Mouse (Mus musculus): ENCODE measurements around the gene Retreg1. TPM values are rescaled to one million over a fixed set of nuclear protein-coding genes. Genes with fewer than 3 reads are reported as not detected.
"Not testable (repeated sequence)": the region's sequence is repeated elsewhere in the genome, so short reads cannot be mapped to it uniquely, and the experiment has no call there.

The Retreg1 gene
- total RNA-seq, 1 experiment from 2014 or later = 132 TPM

DNA sequence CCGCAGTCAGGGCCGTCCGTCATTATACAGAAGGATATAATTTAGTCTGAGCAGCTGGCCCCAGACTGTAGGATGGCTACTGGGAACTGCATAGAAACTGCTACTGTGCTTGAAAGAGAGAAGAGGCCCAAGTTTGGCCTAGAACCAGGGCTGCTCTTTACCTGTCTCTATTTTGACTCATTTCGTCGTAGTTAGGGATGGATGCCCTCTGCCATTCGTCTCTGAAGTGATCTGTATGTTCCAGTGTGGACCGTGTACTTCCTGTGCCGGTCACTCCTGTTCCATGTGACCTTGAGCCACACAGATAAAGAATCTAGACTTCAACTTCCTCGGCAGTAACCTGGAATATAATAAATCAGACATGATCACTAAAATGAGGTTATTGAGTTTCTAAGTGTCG, 114.7 kb downstream of the Retreg1 start:
- no peak for ATAC-seq (replicated peaks; ENCODE audit: insufficient number of reproducible peaks, low FRiP score, low TSS enrichment, poor library complexity, severe bottlenecking)

DNA sequence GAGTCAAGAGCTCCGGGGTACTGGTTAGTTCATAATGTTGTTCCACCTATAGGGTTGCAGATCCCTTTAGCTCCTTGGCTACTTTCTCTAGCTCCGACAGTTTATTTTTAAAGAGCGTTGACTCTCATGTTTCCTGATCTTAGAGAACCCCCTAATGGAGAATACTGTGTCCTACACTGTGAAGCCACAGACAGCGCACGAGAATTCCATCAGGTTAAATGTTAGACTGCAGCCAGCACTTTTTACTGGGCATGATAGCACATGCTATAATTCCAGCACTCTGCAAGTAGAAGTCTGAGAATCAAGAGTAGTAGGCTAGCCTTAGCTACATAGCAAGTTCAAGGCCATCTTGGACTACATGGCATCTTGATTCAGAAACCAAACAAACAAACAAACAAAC, 116.4 kb downstream of the Retreg1 start:
- ATAC-seq (replicated peaks; ENCODE audit: insufficient number of reproducible peaks, low FRiP score, low TSS enrichment, poor library complexity, severe bottlenecking) = no peak

- ATAC-seq (replicated peaks; ENCODE audit: insufficient number of reproducible peaks, low FRiP score, low TSS enrichment, poor library complexity, severe bottlenecking) = no peak
Measured at GRCm38 (mm10) chr15:25960231-25960630, 117.3 kb downstream of the Retreg1 start.

DNA sequence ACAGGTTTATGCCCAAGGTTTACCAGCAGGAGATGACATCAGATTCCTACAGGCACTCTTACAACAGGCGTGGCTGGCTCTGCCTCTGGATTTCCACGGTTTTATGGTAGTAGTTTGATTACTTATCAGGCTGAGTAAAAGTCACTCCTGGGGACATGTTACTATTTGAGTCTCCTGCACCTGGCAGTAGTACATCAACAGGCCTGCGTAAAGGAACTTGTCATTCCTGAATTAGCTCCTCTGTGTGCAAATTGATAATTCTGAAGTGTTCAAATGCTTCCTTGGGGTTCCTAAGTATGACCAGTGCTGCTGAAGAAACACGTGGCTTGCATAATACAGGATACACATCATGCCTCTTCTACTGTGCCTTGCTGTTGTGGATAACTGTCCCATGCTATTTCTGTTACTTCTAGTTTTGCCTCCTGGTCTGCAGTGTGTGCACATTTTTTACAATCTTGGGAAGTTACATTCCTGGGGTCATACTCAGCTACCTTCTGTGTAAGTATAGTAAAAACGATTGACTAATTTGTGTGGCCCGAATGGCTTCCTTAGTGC, 123.3 kb downstream of the Retreg1 start:
- ATAC-seq (replicated peaks; ENCODE audit: insufficient number of reproducible peaks, low FRiP score, low TSS enrichment, poor library complexity, severe bottlenecking) = no peak

- no peak for ATAC-seq (replicated peaks; ENCODE audit: insufficient number of reproducible peaks, low FRiP score, low TSS enrichment, poor library complexity, severe bottlenecking)
Measured at GRCm38 (mm10) chr15:25971596-25971995, 128.6 kb downstream of the Retreg1 start.

DNA sequence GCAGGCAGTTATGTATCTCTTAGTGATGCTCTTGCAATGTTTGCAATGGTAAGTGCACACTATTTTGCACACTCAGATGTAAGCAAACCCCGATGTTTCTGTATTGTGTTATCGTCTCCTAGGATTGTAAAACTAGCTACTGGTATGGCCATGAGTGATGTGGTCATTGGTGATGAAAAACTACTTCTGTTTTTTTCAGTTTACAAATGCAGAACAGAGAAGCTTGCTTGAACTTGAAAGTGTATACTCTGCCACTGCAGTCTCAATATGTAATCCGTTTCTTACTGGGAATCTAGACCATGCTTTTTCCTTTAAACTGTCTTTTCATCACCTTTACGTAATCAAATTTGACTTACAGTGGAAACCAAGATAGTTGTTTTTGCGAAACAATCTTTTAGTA, 129.8 kb downstream of the Retreg1 start:
- no peak for ATAC-seq (replicated peaks; ENCODE audit: insufficient number of reproducible peaks, low FRiP score, low TSS enrichment, poor library complexity, severe bottlenecking)

DNA sequence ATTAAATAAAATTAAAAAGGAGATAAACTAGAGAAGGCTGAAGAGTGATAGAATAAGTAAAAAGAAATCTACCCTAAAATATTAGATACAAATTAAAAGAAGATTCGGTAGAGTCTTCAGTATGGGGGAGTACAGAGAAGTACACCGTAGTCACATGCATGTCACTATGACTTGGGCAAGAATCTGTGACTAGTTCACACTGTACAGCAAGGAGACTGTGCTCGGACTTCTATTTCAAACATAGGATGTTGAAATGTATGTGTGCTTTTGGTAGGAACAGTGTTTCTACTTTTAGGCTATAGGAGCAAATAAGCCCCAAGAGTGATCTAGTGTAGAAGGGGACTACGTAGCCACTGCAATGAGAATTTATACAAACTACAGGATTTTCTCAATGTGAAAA, 131.4 kb downstream of the Retreg1 start:
- ATAC-seq (replicated peaks; ENCODE audit: insufficient number of reproducible peaks, low FRiP score, low TSS enrichment, poor library complexity, severe bottlenecking) = no peak

DNA sequence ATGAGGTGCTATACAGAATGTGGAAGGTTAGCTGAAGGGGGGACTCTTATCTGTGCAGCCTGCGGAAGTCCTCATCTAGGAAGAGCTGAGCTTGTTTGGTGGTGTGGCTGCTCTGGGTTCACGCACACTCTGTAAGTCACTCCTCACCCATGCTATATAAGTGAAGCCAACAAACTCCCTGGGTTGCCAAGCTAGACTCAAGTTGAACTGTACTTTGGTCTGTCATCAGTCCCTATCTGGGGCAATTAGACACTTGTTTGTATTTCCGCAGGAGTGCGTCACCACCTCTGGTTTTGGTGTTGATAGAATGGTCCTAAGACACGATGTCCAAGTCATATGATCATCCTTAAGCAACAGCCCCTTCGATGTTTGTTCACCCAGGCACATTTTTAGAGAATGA, 132.8 kb downstream of the Retreg1 start:
- ATAC-seq (replicated peaks; ENCODE audit: insufficient number of reproducible peaks, low FRiP score, low TSS enrichment, poor library complexity, severe bottlenecking) = 0 out of 2 replicates have a peak, but pooled peaks have one; percentile 3

- ATAC-seq (replicated peaks; ENCODE audit: insufficient number of reproducible peaks, low FRiP score, low TSS enrichment, poor library complexity, severe bottlenecking) = not testable (repeated sequence)
Measured at GRCm38 (mm10) chr15:25983614-25984013, 140.6 kb downstream of the Retreg1 start.

GRCm38 (mm10) chr15:25984067-25984733, 141.2 kb downstream of the Retreg1 start, which contains the start of gene Zfp622:
Zfp622 (plus strand) TSS chr15:25984366.
- peak; percentile 98 for ATAC-seq (replicated peaks; ENCODE audit: insufficient number of reproducible peaks, low FRiP score, low TSS enrichment, poor library complexity, severe bottlenecking)

DNA sequence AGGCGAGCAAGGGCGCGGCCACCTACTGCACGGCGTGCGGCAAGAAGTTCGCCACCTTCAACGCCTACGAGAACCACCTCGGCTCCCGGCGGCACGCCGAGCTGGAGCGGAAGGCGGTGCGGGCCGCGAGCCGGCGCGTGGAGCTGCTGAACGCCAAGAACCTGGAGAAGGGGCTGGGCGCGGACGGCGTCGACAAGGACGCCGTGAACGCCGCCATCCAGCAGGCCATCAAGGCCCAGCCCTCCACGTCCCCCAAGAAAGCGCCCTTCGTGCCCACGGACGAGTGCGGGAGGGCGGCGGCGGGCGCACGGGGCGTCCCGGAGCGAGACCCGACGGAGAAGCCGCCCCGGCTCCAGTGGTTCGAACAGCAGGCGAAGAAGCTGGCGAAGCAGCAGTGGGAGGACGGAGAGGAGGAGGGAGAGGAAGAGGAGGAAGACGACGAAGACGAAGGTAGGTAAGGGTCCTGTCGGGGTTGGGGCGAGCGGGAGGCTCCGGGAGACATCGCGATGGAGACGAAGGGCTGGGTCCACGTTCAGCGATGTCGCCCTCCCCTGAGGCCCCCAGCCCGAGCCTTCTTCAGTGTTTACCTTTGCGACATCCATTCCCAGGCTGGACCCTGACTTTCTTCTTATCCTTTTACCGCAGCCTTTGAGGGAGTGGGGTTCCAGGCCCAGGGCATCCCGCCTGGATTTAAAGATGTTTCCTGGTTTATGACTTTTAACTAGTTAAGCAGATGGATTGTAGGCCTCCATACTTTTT, 141.9 kb downstream of the Retreg1 start:
- no peak; the same call in 1 of the 2 replicates for ATAC-seq (replicated peaks; ENCODE audit: insufficient number of reproducible peaks, low FRiP score, low TSS enrichment, poor library complexity, severe bottlenecking)

DNA sequence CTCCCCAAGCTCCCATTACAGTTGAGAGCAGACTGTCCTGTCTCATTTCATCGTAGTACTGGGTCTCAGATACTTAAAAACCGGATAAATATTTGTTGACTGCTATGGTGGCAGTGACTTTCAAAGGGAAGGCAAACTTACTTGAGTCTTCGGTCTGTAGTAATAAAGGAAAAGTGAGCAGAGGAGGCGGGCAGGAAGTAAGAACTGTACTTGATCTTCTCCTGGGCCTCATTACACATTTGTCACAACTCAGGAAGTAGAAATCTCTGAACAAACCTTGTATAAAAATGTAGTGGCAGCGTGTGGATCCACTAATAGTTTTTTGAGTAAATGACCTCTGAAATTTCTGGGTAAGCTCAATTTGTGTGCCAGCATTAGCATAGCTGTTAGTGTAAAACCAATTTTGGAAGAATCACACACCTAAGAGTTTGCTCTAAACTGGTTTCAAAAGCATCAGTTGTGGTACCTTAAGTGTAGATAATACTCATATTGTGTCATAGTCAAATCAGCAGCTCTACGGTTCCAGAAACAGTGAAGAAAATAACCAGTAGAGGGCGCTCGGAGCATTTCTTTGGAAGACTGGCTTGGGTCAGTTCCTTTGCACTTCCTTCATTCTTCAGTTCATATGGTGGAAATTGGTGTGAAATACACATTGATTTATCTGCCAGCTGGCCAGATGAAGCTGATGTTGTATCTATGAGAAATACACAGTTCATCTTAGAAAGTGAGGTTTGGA, 150.2 kb downstream of the Retreg1 start:
- ATAC-seq (replicated peaks; ENCODE audit: insufficient number of reproducible peaks, low FRiP score, low TSS enrichment, poor library complexity, severe bottlenecking) = 0 out of 2 replicates have a peak, but pooled peaks have one; percentile 55

DNA sequence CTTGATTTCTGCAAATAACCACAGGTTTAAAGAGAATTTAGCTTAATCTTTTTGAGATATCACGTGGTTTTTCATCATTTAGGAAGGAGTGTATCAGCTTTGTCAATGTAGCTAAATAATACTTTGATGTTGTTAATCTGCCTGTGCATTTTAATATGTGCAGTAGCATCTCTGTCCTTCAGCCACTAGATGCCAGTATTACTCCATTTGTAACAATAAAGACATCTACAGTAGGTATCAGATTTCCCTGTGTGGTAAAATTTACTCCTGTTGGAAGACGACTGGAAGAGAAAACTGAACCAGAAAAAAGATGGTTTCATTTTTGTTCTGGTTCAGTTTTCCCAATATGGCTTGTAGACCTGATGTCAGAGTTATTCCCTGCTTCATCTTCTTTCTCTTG, 152.5 kb downstream of the Retreg1 start:
- ATAC-seq (replicated peaks; ENCODE audit: insufficient number of reproducible peaks, low FRiP score, low TSS enrichment, poor library complexity, severe bottlenecking) = no peak

DNA sequence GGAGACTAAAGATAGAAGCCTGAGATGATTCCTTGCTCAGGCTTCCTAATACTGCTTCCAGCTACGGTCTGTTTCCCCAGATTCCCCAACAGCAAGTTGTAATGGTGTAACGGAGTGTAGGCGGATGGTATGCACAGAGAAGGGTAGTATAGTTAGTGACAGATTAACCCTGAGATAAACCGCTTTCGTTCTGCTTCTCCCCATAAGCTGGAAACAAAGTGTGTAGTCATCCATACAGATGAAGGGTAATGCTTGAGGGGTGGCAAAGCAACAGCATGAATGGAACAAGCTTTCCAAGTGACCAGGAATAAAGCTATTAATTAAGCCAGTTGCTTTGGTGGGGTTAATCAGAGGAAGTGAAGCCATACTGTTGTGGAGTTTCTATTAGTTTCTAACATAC, 156.6 kb downstream of the Retreg1 start:
- not testable (repeated sequence) for ATAC-seq (replicated peaks; ENCODE audit: insufficient number of reproducible peaks, low FRiP score, low TSS enrichment, poor library complexity, severe bottlenecking)

GRCm38 (mm10) chr15:26008621-26009020, 165.6 kb downstream of the Retreg1 start:
- ATAC-seq (replicated peaks; ENCODE audit: insufficient number of reproducible peaks, low FRiP score, low TSS enrichment, poor library complexity, severe bottlenecking) = no peak

- ATAC-seq (replicated peaks; ENCODE audit: insufficient number of reproducible peaks, low FRiP score, low TSS enrichment, poor library complexity, severe bottlenecking) = no peak
Measured at GRCm38 (mm10) chr15:26012891-26013290, 169.9 kb downstream of the Retreg1 start.

DNA sequence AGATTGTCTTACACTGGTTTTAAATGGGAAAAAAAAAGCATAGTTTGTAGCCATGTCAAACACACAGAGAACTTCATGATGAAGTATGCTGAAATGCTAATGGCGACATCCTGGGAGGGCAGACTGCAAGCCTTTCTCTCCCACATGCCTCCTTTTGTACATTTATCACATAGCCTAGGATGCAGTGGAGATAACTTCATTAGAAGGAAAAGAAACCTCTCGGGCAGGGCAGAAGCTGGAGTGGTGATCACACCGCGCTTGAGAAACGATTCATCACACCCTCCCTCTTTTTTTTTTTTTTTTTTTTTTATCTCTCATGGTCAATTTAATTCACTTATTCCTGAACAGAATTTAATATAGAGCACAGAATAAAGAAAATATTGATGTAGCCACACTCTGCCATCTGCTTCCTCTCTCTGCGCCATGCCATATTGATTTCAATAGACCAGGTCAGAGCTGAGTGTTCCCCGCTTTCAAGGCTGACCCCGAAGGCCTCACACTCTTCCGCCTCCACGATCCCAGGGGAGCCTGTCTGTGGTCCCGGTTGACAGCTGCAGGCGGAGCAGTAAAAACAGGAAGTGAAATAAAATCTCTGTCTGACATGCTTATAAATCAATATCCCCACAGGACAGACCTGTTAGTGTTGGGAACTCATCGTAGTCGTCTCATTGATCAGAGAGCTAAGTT, 173.1 kb downstream of the Retreg1 start:
- ATAC-seq (replicated peaks; ENCODE audit: insufficient number of reproducible peaks, low FRiP score, low TSS enrichment, poor library complexity, severe bottlenecking) = peak; percentile 47; the same call in 1 of the 2 replicates

DNA sequence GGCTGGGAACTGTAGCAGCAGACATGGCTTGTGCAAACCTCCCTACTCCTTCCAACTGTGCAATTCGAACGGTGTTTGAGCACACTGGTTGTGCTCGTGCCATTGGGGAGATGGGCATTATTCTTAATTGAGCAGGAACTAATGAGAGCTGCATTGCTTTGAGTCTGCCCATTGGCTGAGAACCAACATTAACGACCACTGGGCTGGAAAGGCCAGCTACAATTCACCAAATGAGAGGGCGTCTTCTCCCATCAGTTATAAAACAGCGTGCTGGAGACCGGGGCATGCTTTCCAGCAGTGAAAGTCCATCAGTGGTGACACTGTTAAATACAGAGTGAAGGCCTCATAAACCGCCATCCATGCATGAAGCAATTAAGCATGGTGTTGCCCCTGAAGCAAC, 178.7 kb downstream of the Retreg1 start:
- no peak for ATAC-seq (replicated peaks; ENCODE audit: insufficient number of reproducible peaks, low FRiP score, low TSS enrichment, poor library complexity, severe bottlenecking)

DNA sequence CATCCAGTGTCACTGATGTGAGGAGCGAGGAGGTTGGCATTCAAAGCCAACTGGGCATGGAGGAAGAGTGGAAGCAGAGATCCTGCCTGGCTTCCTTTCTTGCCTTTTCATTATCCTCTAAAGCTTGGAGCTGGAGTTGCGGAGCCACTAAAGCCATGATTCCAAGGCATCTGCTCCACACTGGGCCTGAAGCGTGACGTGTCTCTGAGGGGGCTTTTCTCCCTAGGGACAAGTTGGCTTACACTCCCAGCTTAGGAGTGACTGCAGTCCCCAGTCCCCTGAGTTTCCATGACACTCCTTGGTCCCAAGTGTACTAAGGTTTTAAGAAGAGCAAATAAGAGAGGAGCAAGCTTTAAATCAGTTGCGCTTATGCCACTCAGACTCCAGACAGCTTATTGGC, 179.7 kb downstream of the Retreg1 start:
- no peak for ATAC-seq (replicated peaks; ENCODE audit: insufficient number of reproducible peaks, low FRiP score, low TSS enrichment, poor library complexity, severe bottlenecking)

All from monocyte, adult 5-6 weeks (primary cell).